In genomic region chr15:32718293-32718963, GRCm38 (mm10) we compare ENCODE assay signal across 9 mouse cellular contexts.
DNase-seq lines count a peak whose midpoint lies in the region; ATAC-seq and TF ChIP-seq lines count a peak whose summit lies in the region.
"Had no signal": no experiment of that assay in that cellular context is flagged by ENCODE, and none has a peak within 500 bp of the region (broad histone marks: within the 10 kb centered on the region; RNA-seq: fewer than 3 reads in every experiment).

No protein-coding gene starts in this region.

- H3K4me1 ChIP-seq in forebrain, embryonic 11.5 days (replicated peaks; ENCODE audit: control insufficient read depth, insufficient read depth, low read length), result no peaks in the 10 kb centered on the region
- H3K4me1 ChIP-seq in hindbrain, embryonic 12.5 days, result no peaks in the 10 kb centered on the region
- H3K4me1 ChIP-seq: megakaryocyte, embryonic 14.5 days had no signal

- H3K27me3 ChIP-seq in Patski, result peaks cover 8% of the 10 kb centered on the region
- no peaks in the 10 kb centered on the region for H3K27me3 ChIP-seq in forebrain, embryonic 11.5 days (ENCODE audit: control insufficient read depth, insufficient read depth, low read length)
- no peaks in the 10 kb centered on the region for H3K27me3 ChIP-seq in hindbrain, embryonic 12.5 days
- H3K27me3 ChIP-seq: megakaryocyte, embryonic 14.5 days had no signal

- peak; percentile 89 for TF ChIP-seq CTCF in Patski (IDR thresholded peaks at IDR 0.05)

- POLR2A ChIA-PET in Patski (lab: Charles Lee), result no interaction called here

- peak; percentile 90 for ATAC-seq in Patski
- peak; percentile 91 for ATAC-seq in forebrain, embryonic 11.5 days (replicated peaks; ENCODE audit: low FRiP score)
- ATAC-seq in hindbrain, embryonic 12.5 days (ENCODE audit: low FRiP score), result peak; percentile 82
- ATAC-seq in erythroblast, adult 5-6 weeks (replicated peaks; ENCODE audit: low FRiP score, poor library complexity, severe bottlenecking), result no peak

- H3K36me3 ChIP-seq in forebrain, embryonic 11.5 days (ENCODE audit: control insufficient read depth, insufficient read depth, low read length), result no peaks in the 10 kb centered on the region
- H3K36me3 ChIP-seq in hindbrain, embryonic 12.5 days, result no peaks in the 10 kb centered on the region

- in situ Hi-C loops in Patski (cut with MboI; ENCODE audit: low pct_unique_long_range_greater_than_20kb), result no loop called here

- CTCF ChIA-PET in Patski (lab: Charles Lee), result interaction anchor here (0.9 to 2.6 kb wide), 4 partner anchors 12 to 706 kb away, joined by 3 to 10 read pairs (median 4); no protein-coding TSS in a partner anchor

- no peaks in the 10 kb centered on the region for H3K9me3 ChIP-seq in forebrain, embryonic 11.5 days (ENCODE audit: control insufficient read depth, low read length)
- no peaks in the 10 kb centered on the region for H3K9me3 ChIP-seq in hindbrain, embryonic 12.5 days (replicated peaks)
- H3K9me3 ChIP-seq: megakaryocyte, embryonic 14.5 days had no signal

- no peak overlapping the region for H3K4me2 ChIP-seq in forebrain, embryonic 11.5 days (ENCODE audit: low read depth, low read length, severe bottlenecking)
- H3K4me2 ChIP-seq in hindbrain, embryonic 12.5 days (replicated peaks), result no peak overlapping the region

- H3K9ac ChIP-seq in forebrain, embryonic 11.5 days (ENCODE audit: low read length), result no peak overlapping the region
- H3K9ac ChIP-seq in hindbrain, embryonic 12.5 days, result no peak overlapping the region

- WGBS in forebrain, embryonic 11.5 days, result 43% methylated on average over 4 of the region's 4 CpGs
- 36% methylated on average over 4 of the region's 4 CpGs for WGBS in hindbrain, embryonic 12.5 days

- no peak for DNase-seq in Patski (ENCODE audit: low read depth, low spot score)
- DNase-seq in brain, embryonic 18.5 days (ENCODE audit: low read depth, low spot score), result peak; percentile 56
- peak; percentile 80 for DNase-seq in forebrain, embryonic 11.5 days (ENCODE audit: low spot score)
- DNase-seq in layer of hippocampus, adult 9-11 months, result peak; percentile 47
- peak; percentile 35 for DNase-seq in lung, postnatal 25 days (ENCODE audit: low spot score)
- DNase-seq in right cerebral cortex, adult 18-20 months, result peak; percentile 55

- H3K27ac ChIP-seq in forebrain, embryonic 11.5 days (ENCODE audit: low read depth, low read length), result no peak overlapping the region
- no peak overlapping the region for H3K27ac ChIP-seq in hindbrain, embryonic 12.5 days

- H3K4me3 ChIP-seq in forebrain, embryonic 11.5 days (ENCODE audit: low read depth, low read length), result no peak overlapping the region
- H3K4me3 ChIP-seq in hindbrain, embryonic 12.5 days, result no peak overlapping the region
- H3K4me3 ChIP-seq: megakaryocyte, embryonic 14.5 days had no signal
